Mouse (Mus musculus) liver, embryonic 15.5 days (tissue): ENCODE measurements around the gene Dcp1b. TPM values are rescaled to one million over a fixed set of nuclear protein-coding genes. Genes with fewer than 3 reads are reported as not detected.
A peak's percentile ranks its signal among the peaks of the same experiment; 100 is the strongest.
"Not testable (repeated sequence)": the region's sequence is repeated elsewhere in the genome, so short reads cannot be mapped to it uniquely, and the experiment has no call there.

Source experiments
- ATAC-seq: fragments of 200-750 bp; cut with Nextera tagmentation; 2 replicates; pipeline ENCODE4 v1.8.0; 2017; ENCODE audit warnings: moderate number of reproducible peaks, mild to moderate bottlenecking, moderate library complexity; ENCODE audit not compliant: insufficient read depth
- H3K27ac ChIP-seq: fragments of 300-500 bp; sonication (generic); replicated peaks from 2 replicates; pipeline ENCODE4 v1.5.1; 2015; ENCODE audit warnings: mild to moderate bottlenecking, inconsistent platforms
- H3K27me3 ChIP-seq: fragments of 300-500 bp; sonication (generic); 2 replicates; pipeline ENCODE4 v1.6.1; 2015; ENCODE audit warnings: mild to moderate bottlenecking, inconsistent platforms
- H3K36me3 ChIP-seq: fragments of 300-500 bp; sonication (generic); replicated peaks from 2 replicates; pipeline ENCODE4 v1.6.1; 2015; ENCODE audit warnings: moderate library complexity, mild to moderate bottlenecking, inconsistent platforms
- H3K4me1 ChIP-seq: fragments of 300-500 bp; sonication (generic); replicated peaks from 2 replicates; pipeline ENCODE4 v1.6.1; 2015; ENCODE audit warnings: inconsistent platforms
- H3K4me2 ChIP-seq: fragments of 300-500 bp; sonication (generic); 2 replicates; pipeline ENCODE4 v1.6.1; 2015; ENCODE audit warnings: moderate library complexity, mild to moderate bottlenecking, inconsistent platforms
- H3K4me3 ChIP-seq: fragments of 300-500 bp; sonication (generic); replicated peaks from 2 replicates; pipeline ENCODE4 v1.5.1; 2015; ENCODE audit warnings: mild to moderate bottlenecking, inconsistent platforms
- H3K9ac ChIP-seq: fragments of 300-500 bp; sonication (generic); 2 replicates; pipeline ENCODE4 v1.6.1; 2015; ENCODE audit warnings: moderate library complexity, mild to moderate bottlenecking, inconsistent platforms
- H3K9me3 ChIP-seq: fragments of 300-500 bp; sonication (generic); replicated peaks from 2 replicates; pipeline ENCODE4 v1.6.1; 2016; ENCODE audit warnings: inconsistent platforms
- WGBS: fragments of 180-500 bp; shearing (Covaris S2); methylation state at CpG from one replicate; pipeline ENCODE4 v1.1.7; 2015; ENCODE audit warnings: mixed read lengths; ENCODE audit not compliant: insufficient replicate concordance; 5-methylcytosine and 5-hydroxymethylcytosine counted together
- polyA plus RNA-seq: library from polyadenylated mRNA; unstranded; fragments of >200 nt; fragmentation: Nextera tagmentation; extraction: Ambion mirVana; gene quantifications from 2 replicates; pipeline ENCODE4 v1.2.1, GENCODE M21; 2015

The Dcp1b gene
- polyA plus RNA-seq, 1 experiment from 2014 or later: 3.2 TPM

- no peaks in the 10 kb centered on the region for H3K27me3 ChIP-seq
- H3K4me2 ChIP-seq: no peak overlapping the region
- no peaks in the 10 kb centered on the region for H3K4me1 ChIP-seq
- no peak for ATAC-seq
- H3K27ac ChIP-seq: no peak overlapping the region
- H3K9me3 ChIP-seq: no peaks in the 10 kb centered on the region
- no peak overlapping the region for H3K9ac ChIP-seq
- WGBS: 75% methylated on average over 7 of the region's 7 CpGs
- no peak overlapping the region for H3K4me3 ChIP-seq
- H3K36me3 ChIP-seq: 0 out of 2 replicates have a peak, but pooled peaks cover 9% of the 10 kb centered on the region
These were observed 19.5 kb downstream of the Dcp1b start for GRCm38 (mm10) chr6:119194601-119195000.

GRCm38 (mm10) chr6:119196382-119197305, 21.6 kb downstream of the Dcp1b start, which contains the start of gene Cacna1c:
Cacna1c (minus strand) TSS chr6:119196418.
- H3K9me3 ChIP-seq: no peaks in the 10 kb centered on the region
- H3K36me3 ChIP-seq: 0 out of 2 replicates have a peak, but pooled peaks cover 9% of the 10 kb centered on the region
- no peak within 1 kb of the TSS for H3K27ac ChIP-seq
- WGBS: 59% methylated on average over 17 of the region's 17 CpGs
- no peak within 1 kb of the TSS for H3K4me3 ChIP-seq
- ATAC-seq: no peak
- no peaks in the 10 kb centered on the region for H3K4me1 ChIP-seq
- H3K4me2 ChIP-seq: no peak within 1 kb of the TSS
- H3K27me3 ChIP-seq: no peaks in the 10 kb centered on the region
- no peak within 1 kb of the TSS for H3K9ac ChIP-seq

- Histone ChIP-seq H3K9ac (no peak overlapping the region), H3K36me3 (0 out of 2 replicates have a peak, but pooled peaks cover 2% of the 10 kb centered on the region), H3K27ac (no peak overlapping the region), H3K9me3 (no peaks in the 10 kb centered on the region), H3K27me3 (no peaks in the 10 kb centered on the region), H3K4me3 (no peak overlapping the region), H3K4me2 (no peak overlapping the region), H3K4me1 (no peaks in the 10 kb centered on the region)
- WGBS: 59% methylated on average over 15 of the region's 15 CpGs
- ATAC-seq: no peak
These were observed 23.7 kb downstream of the Dcp1b start for GRCm38 (mm10) chr6:119198534-119199273.

- no peak for ATAC-seq
- Histone ChIP-seq H3K9me3 (no peaks in the 10 kb centered on the region), H3K27ac (no peak overlapping the region)
These were observed 24.3 kb downstream of the Dcp1b start for GRCm38 (mm10) chr6:119199274-119199879.

GRCm38 (mm10) chr6:119200362-119200761, 25.3 kb downstream of the Dcp1b start:
- no peak overlapping the region for H3K4me2 ChIP-seq
- H3K9ac ChIP-seq: no peak overlapping the region
- ATAC-seq: peak; percentile 74
- H3K4me3 ChIP-seq: no peak overlapping the region
- no peak overlapping the region for H3K27ac ChIP-seq
- H3K36me3 ChIP-seq: no peaks in the 10 kb centered on the region
- WGBS: 75% methylated on average over 5 of the region's 5 CpGs
- no peaks in the 10 kb centered on the region for H3K4me1 ChIP-seq
- H3K27me3 ChIP-seq: no peaks in the 10 kb centered on the region
- H3K9me3 ChIP-seq: no peaks in the 10 kb centered on the region

More at GRCm38 (mm10) chr6:119199274-119199879, 24.3 kb downstream of the Dcp1b start:
- no peaks in the 10 kb centered on the region for H3K4me1 ChIP-seq
- no peak overlapping the region for H3K9ac ChIP-seq
- WGBS: 68% methylated on average over 8 of the region's 8 CpGs
- no peaks in the 10 kb centered on the region for H3K36me3 ChIP-seq
- no peak overlapping the region for H3K4me2 ChIP-seq
- no peaks in the 10 kb centered on the region for H3K27me3 ChIP-seq
- no peak overlapping the region for H3K4me3 ChIP-seq

GRCm38 (mm10) chr6:119201575-119201974, 26.5 kb downstream of the Dcp1b start:
- H3K4me1 ChIP-seq: no peaks in the 10 kb centered on the region
- no peaks in the 10 kb centered on the region for H3K27me3 ChIP-seq
- no peak for ATAC-seq
- WGBS: 76% methylated on average over 4 of the region's 4 CpGs
- H3K36me3 ChIP-seq: no peaks in the 10 kb centered on the region
- no peak overlapping the region for H3K9ac ChIP-seq
- H3K4me2 ChIP-seq: no peak overlapping the region
- no peaks in the 10 kb centered on the region for H3K9me3 ChIP-seq
- H3K4me3 ChIP-seq: no peak overlapping the region
- H3K27ac ChIP-seq: no peak overlapping the region

- WGBS: 73% methylated on average over 7 of the region's 7 CpGs
These were observed 29.2 kb downstream of the Dcp1b start for GRCm38 (mm10) chr6:119204286-119204685.

GRCm38 (mm10) chr6:119204915-119205314, 29.9 kb downstream of the Dcp1b start:
- Histone ChIP-seq H3K4me1 (no peaks in the 10 kb centered on the region), H3K4me3 (no peak overlapping the region), H3K27me3 (no peaks in the 10 kb centered on the region), H3K9me3 (no peaks in the 10 kb centered on the region), H3K9ac (no peak overlapping the region), H3K36me3 (no peaks in the 10 kb centered on the region), H3K4me2 (no peak overlapping the region), H3K27ac (no peak overlapping the region)
- no peak for ATAC-seq
- 70% methylated on average over 3 of the region's 3 CpGs for WGBS

More at GRCm38 (mm10) chr6:119204286-119204685, 29.2 kb downstream of the Dcp1b start:
- Histone ChIP-seq H3K27me3 (no peaks in the 10 kb centered on the region), H3K9ac (no peak overlapping the region), H3K9me3 (no peaks in the 10 kb centered on the region), H3K36me3 (no peaks in the 10 kb centered on the region), H3K4me1 (no peaks in the 10 kb centered on the region), H3K4me2 (no peak overlapping the region), H3K27ac (no peak overlapping the region), H3K4me3 (no peak overlapping the region)
- no peak for ATAC-seq

GRCm38 (mm10) chr6:119206006-119206405, 31.0 kb downstream of the Dcp1b start:
- H3K4me3 ChIP-seq, H3K4me2 ChIP-seq, ATAC-seq, H3K4me1 ChIP-seq, H3K9me3 ChIP-seq, H3K9ac ChIP-seq, H3K27me3 ChIP-seq, H3K27ac ChIP-seq, H3K36me3 ChIP-seq: not testable (repeated sequence)
- WGBS: 75% methylated on average over 7 of the region's 7 CpGs

GRCm38 (mm10) chr6:119213375-119213774, 38.3 kb downstream of the Dcp1b start:
- Histone ChIP-seq H3K4me1 (no peaks in the 10 kb centered on the region), H3K9me3 (no peaks in the 10 kb centered on the region), H3K4me3 (no peak overlapping the region), H3K9ac (no peak overlapping the region), H3K4me2 (no peak overlapping the region), H3K27ac (no peak overlapping the region), H3K36me3 (peaks cover 18% of the 10 kb centered on the region), H3K27me3 (no peaks in the 10 kb centered on the region)
- WGBS: 71% methylated on average over 5 of the region's 5 CpGs
- ATAC-seq: no peak

- Histone ChIP-seq H3K4me2 (no peak overlapping the region), H3K36me3 (peaks cover 18% of the 10 kb centered on the region), H3K9ac (no peak overlapping the region), H3K4me1 (no peaks in the 10 kb centered on the region), H3K9me3 (no peaks in the 10 kb centered on the region), H3K4me3 (no peak overlapping the region), H3K27ac (no peak overlapping the region), H3K27me3 (no peaks in the 10 kb centered on the region)
- ATAC-seq: no peak
- WGBS: 72% methylated on average over 6 of the region's 6 CpGs
These were observed 39.1 kb downstream of the Dcp1b start for GRCm38 (mm10) chr6:119214190-119214589.
